Mouse (Mus musculus) forebrain, embryonic 11.5 days (tissue): ENCODE data around the gene Lca5. TPM values are rescaled to one million over a fixed set of nuclear protein-coding genes. Genes with fewer than 3 reads are reported as not detected.

Source experiments
- ATAC-seq: fragments of 200-750 bp; cut with Nextera tagmentation; replicated peaks from 2 replicates; pipeline ENCODE4 v1.8.0; 2017; ENCODE audit warnings: moderate TSS enrichment; ENCODE audit not compliant: low FRiP score
- DNase-seq: peaks from one replicate; pipeline ENCODE4 v3.0.0-alpha.2; 2017; ENCODE audit warnings: low spot score
- H3K27ac ChIP-seq: fragments of 300-500 bp; sonication (generic); 2 replicates; pipeline ENCODE4 v1.5.1; 2014; ENCODE audit warnings: low read depth, low read length
- H3K27me3 ChIP-seq: fragments of 300-500 bp; sonication (generic); 2 replicates; pipeline ENCODE4 v1.6.1; 2014; ENCODE audit warnings: mild to moderate bottlenecking, low read length, mixed read lengths; ENCODE audit not compliant: control insufficient read depth, insufficient read depth
- H3K36me3 ChIP-seq: fragments of 300-500 bp; sonication (generic); 2 replicates; pipeline ENCODE4 v1.6.1; 2014; ENCODE audit warnings: mild to moderate bottlenecking, low read length, moderate library complexity, mixed read lengths; ENCODE audit not compliant: control insufficient read depth, insufficient read depth
- H3K4me1 ChIP-seq: fragments of 300-500 bp; sonication (generic); replicated peaks from 2 replicates; pipeline ENCODE4 v1.6.1; 2014; ENCODE audit warnings: low read length, mixed read lengths; ENCODE audit not compliant: control insufficient read depth, insufficient read depth
- H3K4me2 ChIP-seq: fragments of 300-500 bp; sonication (generic); 2 replicates; pipeline ENCODE4 v1.6.1; 2014; ENCODE audit warnings: low read depth, mild to moderate bottlenecking, low read length, moderate library complexity, mixed read lengths; ENCODE audit not compliant: severe bottlenecking
- H3K4me3 ChIP-seq: fragments of 300-500 bp; sonication (generic); 2 replicates; pipeline ENCODE4 v1.5.1; 2014; ENCODE audit warnings: low read depth, low read length
- H3K9ac ChIP-seq: fragments of 300-500 bp; sonication (generic); 2 replicates; pipeline ENCODE4 v1.6.1; 2014; ENCODE audit warnings: low read length
- H3K9me3 ChIP-seq: fragments of 300-500 bp; sonication (generic); 2 replicates; pipeline ENCODE4 v1.6.1; 2016; ENCODE audit warnings: low read length, mixed read lengths; ENCODE audit not compliant: control insufficient read depth
- WGBS: fragments of 180-500 bp; shearing (Covaris S2); extraction: QIAGEN DNeasy Blood & Tissue Kit; methylation state at CpG from one replicate; pipeline ENCODE4 v1.1.7; 2014; 5-methylcytosine and 5-hydroxymethylcytosine counted together
- polyA plus RNA-seq: library from polyadenylated mRNA; unstranded; fragments of >200 nt; fragmentation: Nextera tagmentation; extraction: Ambion mirVana; gene quantifications from 2 replicates; pipeline ENCODE4 v1.2.1, GENCODE M21; 2014

The Lca5 gene
- polyA plus RNA-seq, 1 experiment from 2014 or later = 29.4 TPM

DNA sequence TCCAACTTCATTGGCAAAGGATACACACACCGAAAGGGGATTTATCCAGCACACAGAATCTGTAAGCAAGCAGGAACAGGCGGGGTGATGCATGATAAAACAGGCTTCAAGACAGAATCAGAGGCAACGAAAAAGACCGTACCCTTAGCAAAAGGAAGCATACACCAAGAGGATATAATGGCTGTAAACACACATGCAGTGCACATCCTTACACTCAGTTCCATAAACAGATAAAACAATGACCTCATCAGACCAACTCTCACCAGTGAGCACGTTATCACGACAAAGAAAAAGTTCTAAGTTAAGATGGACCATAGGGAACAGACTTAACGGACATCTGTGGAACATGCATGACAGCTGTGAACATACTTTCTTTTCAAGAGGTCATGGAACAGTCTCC, 35.8 kb downstream of the Lca5 start:
- H3K4me3 ChIP-seq = no peak overlapping the region
- H3K27me3 ChIP-seq = no peaks in the 10 kb centered on the region
- 87% methylated on average over 7 of the region's 7 CpGs for WGBS
- no peaks in the 10 kb centered on the region for H3K4me1 ChIP-seq
- DNase-seq (no peak), ATAC-seq (no peak)
- no peaks in the 10 kb centered on the region; the same call in 1 of the 2 replicates for H3K36me3 ChIP-seq
- H3K9me3 ChIP-seq = no peaks in the 10 kb centered on the region
- H3K27ac ChIP-seq = no peak overlapping the region
- H3K4me2 ChIP-seq = no peak overlapping the region
- no peak overlapping the region for H3K9ac ChIP-seq

- Histone ChIP-seq H3K4me2 (no peak overlapping the region), H3K9ac (no peak overlapping the region), H3K27ac (no peak overlapping the region), H3K4me3 (no peak overlapping the region), H3K27me3 (no peaks in the 10 kb centered on the region), H3K36me3 (no peaks in the 10 kb centered on the region; the same call in 1 of the 2 replicates), H3K4me1 (no peaks in the 10 kb centered on the region), H3K9me3 (no peaks in the 10 kb centered on the region)
- no peak for DNase-seq
- ATAC-seq = no peak
- 42% methylated on average over 3 of the region's 3 CpGs for WGBS
Measured at GRCm38 (mm10) chr9:83400783-83401182, 40.1 kb downstream of the Lca5 start.

- Histone ChIP-seq H3K4me2 (no peak overlapping the region), H3K9ac (no peak overlapping the region), H3K27ac (no peak overlapping the region), H3K36me3 (no peaks in the 10 kb centered on the region; the same call in 1 of the 2 replicates), H3K9me3 (no peaks in the 10 kb centered on the region), H3K4me3 (no peak overlapping the region), H3K4me1 (no peaks in the 10 kb centered on the region), H3K27me3 (no peaks in the 10 kb centered on the region)
- ATAC-seq = no peak
- no peak for DNase-seq
- WGBS = 91% methylated on average over 7 of the region's 7 CpGs
Measured at GRCm38 (mm10) chr9:83399414-83399813, 41.5 kb downstream of the Lca5 start.

DNA sequence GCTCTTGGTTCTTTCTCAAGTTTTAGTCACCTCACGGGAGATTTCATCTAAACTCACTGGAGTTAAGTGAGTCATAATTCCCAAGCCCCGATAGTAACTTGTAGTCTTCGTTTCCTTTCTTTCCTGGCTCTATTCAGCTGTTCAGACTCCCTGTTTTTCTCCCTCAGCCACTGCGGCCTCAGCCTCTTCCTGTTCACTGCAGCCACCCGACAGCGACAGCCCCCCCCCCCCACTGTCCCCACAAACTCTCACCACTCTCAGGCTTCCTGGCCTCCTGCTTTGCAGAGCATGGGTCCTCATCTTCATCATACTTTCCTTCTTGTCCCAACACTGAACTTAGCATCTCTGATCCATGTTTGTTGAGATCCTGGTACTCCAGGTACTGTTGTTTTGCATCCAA, 42.7 kb downstream of the Lca5 start:
- Histone ChIP-seq H3K27me3 (no peaks in the 10 kb centered on the region), H3K9me3 (no peaks in the 10 kb centered on the region), H3K27ac (no peak overlapping the region), H3K4me3 (no peak overlapping the region), H3K9ac (no peak overlapping the region), H3K36me3 (no peaks in the 10 kb centered on the region; the same call in 1 of the 2 replicates), H3K4me2 (no peak overlapping the region), H3K4me1 (no peaks in the 10 kb centered on the region)
- DNase-seq (no peak), ATAC-seq (no peak)
- 83% methylated on average over 6 of the region's 6 CpGs for WGBS

- 96% methylated on average over 15 of the region's 15 CpGs for WGBS
- H3K4me1 ChIP-seq = no peaks in the 10 kb centered on the region
- DNase-seq (no peak), ATAC-seq (no peak)
- H3K9ac ChIP-seq = no peak overlapping the region
- H3K9me3 ChIP-seq = no peaks in the 10 kb centered on the region
- no peak overlapping the region for H3K4me2 ChIP-seq
- H3K36me3 ChIP-seq = no peaks in the 10 kb centered on the region; the same call in 1 of the 2 replicates
- no peak overlapping the region for H3K4me3 ChIP-seq
- no peaks in the 10 kb centered on the region for H3K27me3 ChIP-seq
- no peak overlapping the region for H3K27ac ChIP-seq
Measured at GRCm38 (mm10) chr9:83395456-83395855, 45.5 kb downstream of the Lca5 start.

- no peaks in the 10 kb centered on the region for H3K9me3 ChIP-seq
- H3K27ac ChIP-seq = no peak overlapping the region
- H3K4me3 ChIP-seq = no peak overlapping the region
- no peak for ATAC-seq
- no peaks in the 10 kb centered on the region for H3K36me3 ChIP-seq
- no peaks in the 10 kb centered on the region for H3K4me1 ChIP-seq
- no peaks in the 10 kb centered on the region for H3K27me3 ChIP-seq
- DNase-seq = no peak
- no peak overlapping the region for H3K9ac ChIP-seq
- WGBS = 80% methylated on average over 11 of the region's 11 CpGs
- H3K4me2 ChIP-seq = no peak overlapping the region
Measured at GRCm38 (mm10) chr9:83391996-83392395, 48.9 kb downstream of the Lca5 start.

- H3K27ac ChIP-seq = no peak overlapping the region
- H3K36me3 ChIP-seq = no peaks in the 10 kb centered on the region
- ATAC-seq (no peak), DNase-seq (no peak)
- no peaks in the 10 kb centered on the region for H3K9me3 ChIP-seq
- H3K4me3 ChIP-seq = no peak overlapping the region
- H3K9ac ChIP-seq = no peak overlapping the region
- 85% methylated on average over 9 of the region's 9 CpGs for WGBS
- no peaks in the 10 kb centered on the region for H3K4me1 ChIP-seq
- H3K27me3 ChIP-seq = no peaks in the 10 kb centered on the region
- H3K4me2 ChIP-seq = no peak overlapping the region
Measured at GRCm38 (mm10) chr9:83389570-83389969, 51.4 kb downstream of the Lca5 start.

DNA sequence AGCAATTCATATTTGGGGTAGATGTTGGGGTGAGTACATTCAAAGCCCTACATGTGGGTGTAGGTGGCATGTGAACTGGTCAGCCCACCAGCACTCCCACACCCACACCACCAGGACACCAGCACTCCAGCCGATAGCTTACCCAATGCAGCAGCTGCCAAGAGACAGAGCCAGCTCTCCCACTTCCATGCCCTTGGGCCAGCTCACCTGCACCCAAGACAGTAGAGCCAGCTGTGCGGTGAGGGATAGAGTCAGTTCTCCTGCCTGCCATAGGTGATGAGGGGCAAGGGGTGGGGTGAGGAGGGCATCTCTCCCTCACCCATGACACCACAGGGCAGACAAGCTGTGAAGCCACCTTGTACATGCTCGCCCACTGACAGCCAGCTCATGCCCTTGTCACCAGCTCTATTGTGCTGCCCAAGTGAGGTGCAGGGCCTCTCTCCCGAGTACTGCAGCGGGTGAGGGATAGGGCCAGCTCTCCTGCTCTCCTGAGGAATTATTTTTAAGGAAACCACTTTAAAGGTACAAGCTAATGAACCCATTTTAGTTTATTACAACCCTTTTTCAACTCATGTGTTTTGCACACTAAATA, 54.6 kb downstream of the Lca5 start:
- Histone ChIP-seq H3K9ac (no peak overlapping the region), H3K27me3 (no peaks in the 10 kb centered on the region), H3K27ac (no peak overlapping the region), H3K36me3 (no peaks in the 10 kb centered on the region), H3K4me3 (no peak overlapping the region), H3K9me3 (no peaks in the 10 kb centered on the region), H3K4me2 (no peak overlapping the region), H3K4me1 (no peaks in the 10 kb centered on the region)
- WGBS = 88% methylated on average over 5 of the region's 5 CpGs
- no peak for DNase-seq
- ATAC-seq = no peak

DNA sequence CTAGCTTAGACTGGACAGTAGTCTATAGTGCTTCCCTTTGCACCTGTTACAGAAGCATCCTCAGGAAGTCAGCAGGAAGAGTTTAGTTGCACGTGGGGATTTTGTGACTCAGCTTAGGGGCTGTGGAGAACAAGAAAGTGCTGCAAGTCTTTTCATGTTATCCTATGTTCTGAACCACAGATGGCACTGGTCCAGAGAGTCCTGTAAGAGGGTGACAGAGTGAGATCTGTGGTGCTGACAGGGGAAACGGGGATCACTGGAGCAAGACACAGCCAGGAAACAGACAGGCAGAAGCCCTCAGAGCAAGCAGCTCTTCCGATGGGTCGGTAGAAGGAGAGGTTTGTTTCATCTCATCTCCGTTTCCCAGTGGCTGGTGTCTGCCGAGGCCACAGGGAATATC, 55.6 kb downstream of the Lca5 start:
- Histone ChIP-seq H3K4me3 (no peak overlapping the region), H3K27me3 (no peaks in the 10 kb centered on the region), H3K9me3 (no peaks in the 10 kb centered on the region), H3K27ac (no peak overlapping the region), H3K9ac (no peak overlapping the region), H3K36me3 (no peaks in the 10 kb centered on the region), H3K4me1 (no peaks in the 10 kb centered on the region), H3K4me2 (no peak overlapping the region)
- 78% methylated on average over 6 of the region's 6 CpGs for WGBS
- DNase-seq = no peak
- no peak for ATAC-seq
